Mouse (Mus musculus): ENCODE results near the gene Ciz1.

DNA sequence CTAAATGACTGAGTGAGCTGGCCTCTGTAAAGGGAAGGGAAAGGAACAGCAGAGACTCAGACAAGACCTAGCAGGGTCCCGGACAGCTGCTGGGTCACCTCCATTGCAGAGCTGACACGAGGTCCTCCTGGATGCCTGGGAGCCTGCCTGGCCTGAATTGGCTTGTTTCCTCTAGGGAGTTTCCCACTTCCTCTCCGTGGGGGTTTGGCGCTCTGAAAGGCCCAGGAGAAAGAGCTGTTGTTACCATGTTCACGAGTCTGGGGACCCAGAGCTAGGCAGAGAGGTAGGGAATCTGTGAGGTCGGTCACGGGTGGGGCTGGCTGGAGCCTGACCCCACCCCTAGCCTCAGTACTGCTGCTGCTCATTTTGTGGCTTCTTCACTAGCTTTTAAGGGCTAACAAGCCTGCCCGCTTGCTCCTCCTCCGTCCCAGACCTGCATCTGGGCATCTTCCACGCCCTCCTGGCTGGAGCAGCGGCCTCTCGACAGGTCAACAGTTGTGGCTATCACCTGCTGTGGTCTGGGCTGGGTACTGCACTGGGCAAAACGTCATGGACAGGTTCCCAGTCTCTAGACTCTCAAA is 1.6 kb upstream of the Ciz1 start:
- no peak for TF ChIP-seq CTCF (IDR thresholded peaks at IDR 0.05; ENCODE audit: borderline replicate concordance, extremely low read depth, insufficient read depth, insufficient read length)
- no peak for TF ChIP-seq POLR2A (IDR thresholded peaks at IDR 0.05; ENCODE audit: borderline replicate concordance, extremely low read depth, insufficient read depth, insufficient read length, poor library complexity, severe bottlenecking)

Data from brain, embryonic 14.5 days (tissue).